8 mouse cellular contexts compared by ENCODE assay signal in genomic region chr7:44868465-44868864, GRCm38 (mm10). TPM values are rescaled to one million over a fixed set of nuclear protein-coding genes. Genes with fewer than 3 reads are reported as not detected.
DNase-seq lines count a peak whose midpoint lies in the region; ATAC-seq and TF ChIP-seq lines count a peak whose summit lies in the region.

No protein-coding gene starts in this region.

- no peak for DNase-seq in embryonic facial prominence, embryonic 14.5 days (ENCODE audit: low spot score)
- DNase-seq in kidney, adult 2 months, result peak; percentile 58
- DNase-seq in lung, postnatal 10 days, result peak; percentile 75
- no peak for DNase-seq in retina, embryonic 14.5 days (ENCODE audit: low spot score)
- DNase-seq in layer of hippocampus, adult 9-11 months, result no peak
- DNase-seq in cerebellum, postnatal 4 days (ENCODE audit: low spot score in 2 of 2), result no peak

- TF ChIP-seq POLR2A in kidney, adult 2 months (IDR thresholded peaks at IDR 0.05; ENCODE audit: low read depth, low read length), result no peak

- peaks cover 29% of the 10 kb centered on the region for H3K36me3 ChIP-seq in erythroblast, embryonic 14.5 days (ENCODE audit: control insufficient read depth)
- H3K36me3 ChIP-seq in embryonic facial prominence, embryonic 14.5 days (ENCODE audit: control insufficient read depth, insufficient read depth, low read length), result peaks cover 36% of the 10 kb centered on the region
- H3K36me3 ChIP-seq in kidney, adult 2 months (ENCODE audit: control insufficient read depth, insufficient read depth, low read length), result no peaks in the 10 kb centered on the region

- no peak for TF ChIP-seq CTCF in kidney, adult 2 months (conservative IDR thresholded peaks at IDR 0.05; ENCODE audit: insufficient read depth, insufficient read length, low read depth, low read length)

- no peak for ATAC-seq in erythroblast, adult 5-6 weeks (replicated peaks; ENCODE audit: low FRiP score, poor library complexity, severe bottlenecking)
- no peak for ATAC-seq in embryonic facial prominence, embryonic 14.5 days (ENCODE audit: low read depth)

- H3K27me3 ChIP-seq in erythroblast, embryonic 14.5 days (ENCODE audit: control insufficient read depth), result peaks cover 3% of the 10 kb centered on the region; the same call in 1 of the 2 replicates
- no peaks in the 10 kb centered on the region for H3K27me3 ChIP-seq in embryonic facial prominence, embryonic 14.5 days (replicated peaks; ENCODE audit: control insufficient read depth, insufficient read depth, low read length)
- no peaks in the 10 kb centered on the region for H3K27me3 ChIP-seq in kidney, adult 2 months (replicated peaks; ENCODE audit: control insufficient read depth, insufficient read depth, low read length)

- H3K27ac ChIP-seq in embryonic facial prominence, embryonic 14.5 days (replicated peaks; ENCODE audit: low read depth, low read length), result peak overlapping the region; percentile 100
- H3K27ac ChIP-seq in kidney, adult 2 months (ENCODE audit: insufficient read depth, low read depth, low read length), result peak overlapping the region; percentile 42

- H3K9me3 ChIP-seq in erythroblast, embryonic 14.5 days (ENCODE audit: control insufficient read depth, low read length), result no peaks in the 10 kb centered on the region
- no peaks in the 10 kb centered on the region for H3K9me3 ChIP-seq in embryonic facial prominence, embryonic 14.5 days (ENCODE audit: control insufficient read depth, low read length)

- peak overlapping the region; percentile 95 for H3K4me2 ChIP-seq in embryonic facial prominence, embryonic 14.5 days (ENCODE audit: low read depth, low read length)

- WGBS in embryonic facial prominence, embryonic 14.5 days, result 5% methylated on average over 16 of the region's 16 CpGs
- WGBS in kidney, adult 2 months, result 5% methylated on average over 16 of the region's 16 CpGs

- peak overlapping the region; percentile 77 for H3K4me3 ChIP-seq in erythroblast, embryonic 14.5 days (replicated peaks)
- peak overlapping the region; percentile 100 for H3K4me3 ChIP-seq in embryonic facial prominence, embryonic 14.5 days (ENCODE audit: low read depth, low read length)
- peak overlapping the region; percentile 90 for H3K4me3 ChIP-seq in kidney, adult 2 months (ENCODE audit: insufficient read depth, low read depth, low read length)

- H3K4me1 ChIP-seq in erythroblast, embryonic 14.5 days (ENCODE audit: control insufficient read depth), result peaks cover 63% of the 10 kb centered on the region
- H3K4me1 ChIP-seq in embryonic facial prominence, embryonic 14.5 days (ENCODE audit: control insufficient read depth, insufficient read depth, low read length), result peaks cover 32% of the 10 kb centered on the region
- H3K4me1 ChIP-seq in kidney, adult 2 months (ENCODE audit: control insufficient read depth, insufficient read depth, low read length), result peaks cover 21% of the 10 kb centered on the region

- peak overlapping the region; percentile 100 for H3K9ac ChIP-seq in embryonic facial prominence, embryonic 14.5 days (ENCODE audit: low read depth, low read length)

RNA-seq across cellular contexts. Expression of gene Ptov1, which starts 1.1 kb away (rescaled TPM):
- polyA plus RNA-seq in erythroblast, embryonic 14.5 days (2012), result 7.3 and 8.9 TPM in 2 replicates
- 6.9 and 8.1 TPM in 2 replicates for total RNA-seq in erythroblast, adult 5-6 weeks (2015; ENCODE audit: low replicate concordance)
- 8.8 and 12.1 TPM in 2 replicates for total RNA-seq in erythroblast, adult 5-6 weeks (2017; ENCODE audit: low replicate concordance)
- polyA plus RNA-seq in embryonic facial prominence, embryonic 14.5 days (2014; fragmentation: Nextera tagmentation; extraction: Ambion mirVana), result 398 and 442 TPM in 2 replicates
- polyA plus RNA-seq in kidney, adult 2 months (2012; rRNA removed), result 212 and 221 TPM in 2 replicates

RNA-seq across cellular contexts. Expression of gene Pnkp, which starts 11.5 kb away (rescaled TPM):
- polyA plus RNA-seq in erythroblast, embryonic 14.5 days (2012), result 4.5 and 5.5 TPM in 2 replicates
- total RNA-seq in erythroblast, adult 5-6 weeks (2015; ENCODE audit: low replicate concordance), result 17.3 and 43.3 TPM in 2 replicates
- total RNA-seq in erythroblast, adult 5-6 weeks (2017; ENCODE audit: low replicate concordance), result 26.8 and 32.5 TPM in 2 replicates
- 23.4 and 27.7 TPM in 2 replicates for polyA plus RNA-seq in embryonic facial prominence, embryonic 14.5 days (2014; fragmentation: Nextera tagmentation; extraction: Ambion mirVana)
- polyA plus RNA-seq in kidney, adult 2 months (2012; rRNA removed), result 44.9 and 53.4 TPM in 2 replicates

RNA-seq across cellular contexts. Expression of gene Tbc1d17, which starts 19.6 kb away (rescaled TPM):
- polyA plus RNA-seq in erythroblast, embryonic 14.5 days (2012), result 7.7 and 10.0 TPM in 2 replicates
- 15.8 and 21.3 TPM in 2 replicates for total RNA-seq in erythroblast, adult 5-6 weeks (2015; ENCODE audit: low replicate concordance)
- total RNA-seq in erythroblast, adult 5-6 weeks (2017; ENCODE audit: low replicate concordance), result 33.6 and 77.5 TPM in 2 replicates
- polyA plus RNA-seq in embryonic facial prominence, embryonic 14.5 days (2014; fragmentation: Nextera tagmentation; extraction: Ambion mirVana), result 66.9 and 82.7 TPM in 2 replicates
- 100 and 114 TPM in 2 replicates for polyA plus RNA-seq in kidney, adult 2 months (2012; rRNA removed)

RNA-seq across cellular contexts. Expression of gene Akt1s1, which starts 19.7 kb away (rescaled TPM):
- 33.5 and 36.8 TPM in 2 replicates for polyA plus RNA-seq in erythroblast, embryonic 14.5 days (2012)
- 6.5 and 7.1 TPM in 2 replicates for total RNA-seq in erythroblast, adult 5-6 weeks (2015; ENCODE audit: low replicate concordance)
- total RNA-seq in erythroblast, adult 5-6 weeks (2017; ENCODE audit: low replicate concordance), result 19.7 and 43.3 TPM in 2 replicates
- polyA plus RNA-seq in embryonic facial prominence, embryonic 14.5 days (2014; fragmentation: Nextera tagmentation; extraction: Ambion mirVana), result 69.0 and 78.6 TPM in 2 replicates
- polyA plus RNA-seq in kidney, adult 2 months (2012; rRNA removed), result 90.6 and 121 TPM in 2 replicates

RNA-seq across cellular contexts. Expression of gene Med25, which starts 24.0 kb away (rescaled TPM):
- 46.3 and 51.9 TPM in 2 replicates for polyA plus RNA-seq in erythroblast, embryonic 14.5 days (2012)
- 6.5 and 8.4 TPM in 2 replicates for total RNA-seq in erythroblast, adult 5-6 weeks (2015; ENCODE audit: low replicate concordance)
- 3.2 and 5.3 TPM in 2 replicates for total RNA-seq in erythroblast, adult 5-6 weeks (2017; ENCODE audit: low replicate concordance)
- 62.5 and 64.2 TPM in 2 replicates for polyA plus RNA-seq in embryonic facial prominence, embryonic 14.5 days (2014; fragmentation: Nextera tagmentation; extraction: Ambion mirVana)
- 164 and 181 TPM in 2 replicates for polyA plus RNA-seq in kidney, adult 2 months (2012; rRNA removed)

Comparison
In these comparisons a context has a peak if more than half of its experiments do, and no peak if none do; other contexts are left out.
1. DNase-seq: peak in kidney, adult 2 months (single experiment) and lung, postnatal 10 days (single experiment); none in embryonic facial prominence, embryonic 14.5 days (single experiment), retina, embryonic 14.5 days (single experiment), layer of hippocampus, adult 9-11 months (single experiment) and cerebellum, postnatal 4 days (0 of 2).
2. RNA of gene Ptov1, which starts 1.1 kb away (polyA plus RNA-seq): 398 to 442 TPM in embryonic facial prominence, embryonic 14.5 days and 212 to 221 TPM in kidney, adult 2 months; 7.3 to 8.9 TPM in erythroblast, embryonic 14.5 days; every median in the first group is over 10 times any median in the second.
3. Peak in every context shown above with its lines, with median percentiles within 50 percentile points of each other: H3K4me3 ChIP-seq.